Mouse (Mus musculus) brain, embryonic 14.5 days (tissue): Measurements from ENCODE around the gene Eif4e2. TPM values are rescaled to one million over a fixed set of nuclear protein-coding genes. Genes with fewer than 3 reads are reported as not detected.

ENCODE experiments used
- DNase-seq: peaks from one replicate; pipeline ENCODE4 v3.0.0-alpha.2; 2011; ENCODE audit warnings: low read depth
- CTCF ChIP-seq: fragments of 200-500 bp; IDR thresholded peaks from 2 replicates; pipeline ENCODE4 v1.5.1; 2012; ENCODE audit warnings: inconsistent platforms, mild to moderate bottlenecking, moderate library complexity, borderline replicate concordance; ENCODE audit not compliant: insufficient read depth, insufficient read length; ENCODE audit errors: extremely low read depth
- POLR2A ChIP-seq: fragments of 200-500 bp; IDR thresholded peaks from 2 replicates; pipeline ENCODE4 v1.6.1; 2012; ENCODE audit warnings: mild to moderate bottlenecking, inconsistent platforms, borderline replicate concordance; ENCODE audit not compliant: poor library complexity, insufficient read depth, insufficient read length, severe bottlenecking; ENCODE audit errors: extremely low read depth
- polyA plus RNA-seq: library from polyadenylated mRNA; depleted of rRNA; stranded (reverse); fragments of >200 nt; gene quantifications from 2 replicates; pipeline ENCODE4 v1.2.3, GENCODE M21; 2012

Gene Eif4e2
- polyA plus RNA-seq, 1 experiment: 79.7 TPM

GRCm38 (mm10) chr1:87257691-87258090 lies 44.0 kb downstream of the Eif4e2 start:
- DNase-seq: peak; percentile 41

GRCm38 (mm10) chr1:87258484-87258883 lies 44.8 kb downstream of the Eif4e2 start:
- peak; percentile 6 for DNase-seq
- TF ChIP-seq POLR2A (no peak), CTCF (no peak)

More at GRCm38 (mm10) chr1:87257691-87258090, 44.0 kb downstream of the Eif4e2 start:
- TF ChIP-seq CTCF (no peak), POLR2A (no peak)

- TF ChIP-seq CTCF: no peak
- no peak for TF ChIP-seq POLR2A
These were observed 45.6 kb downstream of the Eif4e2 start for GRCm38 (mm10) chr1:87259316-87259715.

DNA sequence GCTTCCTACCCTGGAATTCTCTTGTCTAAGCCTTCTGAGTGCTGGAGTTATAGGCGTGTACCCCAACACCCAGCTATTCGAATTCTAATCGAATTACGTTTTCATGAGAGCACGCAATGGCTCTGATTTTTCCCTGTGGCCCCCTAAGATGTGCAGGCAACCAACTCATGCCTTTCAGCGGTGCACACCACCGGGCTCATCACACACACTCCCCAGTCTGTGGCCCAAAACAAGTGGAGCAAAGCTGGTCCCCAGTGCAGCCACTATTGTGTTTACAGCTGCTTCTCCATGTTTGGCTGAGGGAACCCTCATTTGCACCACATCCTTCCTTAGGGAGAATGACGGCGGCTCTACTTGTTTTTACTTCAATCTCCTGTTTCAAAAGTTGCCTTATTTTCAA lies 49.5 kb downstream of the Eif4e2 start:
- no peak for TF ChIP-seq CTCF
- no peak for TF ChIP-seq POLR2A
- DNase-seq: peak; percentile 30

More at GRCm38 (mm10) chr1:87259316-87259715, 45.6 kb downstream of the Eif4e2 start:
- no peak for DNase-seq

DNA sequence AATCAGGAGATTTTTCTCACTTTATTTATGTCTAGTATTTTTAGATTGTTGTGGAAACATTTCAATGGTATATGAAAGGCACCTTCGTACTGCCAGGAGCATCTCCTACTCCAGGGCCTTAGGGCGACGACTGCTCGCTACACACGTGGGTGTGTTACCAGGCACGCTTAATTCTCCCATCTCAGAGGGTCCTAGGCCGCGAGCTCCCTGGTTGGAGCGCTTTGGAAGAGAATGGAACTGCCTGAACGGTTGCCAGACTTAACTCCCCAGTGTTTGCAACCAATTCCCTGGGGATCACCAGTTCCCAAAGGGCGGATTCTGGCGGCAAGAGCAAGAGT lies 50.1 kb downstream of the Eif4e2 start:
- peak; percentile 57 for DNase-seq
- TF ChIP-seq CTCF (no peak), POLR2A (no peak)

DNA sequence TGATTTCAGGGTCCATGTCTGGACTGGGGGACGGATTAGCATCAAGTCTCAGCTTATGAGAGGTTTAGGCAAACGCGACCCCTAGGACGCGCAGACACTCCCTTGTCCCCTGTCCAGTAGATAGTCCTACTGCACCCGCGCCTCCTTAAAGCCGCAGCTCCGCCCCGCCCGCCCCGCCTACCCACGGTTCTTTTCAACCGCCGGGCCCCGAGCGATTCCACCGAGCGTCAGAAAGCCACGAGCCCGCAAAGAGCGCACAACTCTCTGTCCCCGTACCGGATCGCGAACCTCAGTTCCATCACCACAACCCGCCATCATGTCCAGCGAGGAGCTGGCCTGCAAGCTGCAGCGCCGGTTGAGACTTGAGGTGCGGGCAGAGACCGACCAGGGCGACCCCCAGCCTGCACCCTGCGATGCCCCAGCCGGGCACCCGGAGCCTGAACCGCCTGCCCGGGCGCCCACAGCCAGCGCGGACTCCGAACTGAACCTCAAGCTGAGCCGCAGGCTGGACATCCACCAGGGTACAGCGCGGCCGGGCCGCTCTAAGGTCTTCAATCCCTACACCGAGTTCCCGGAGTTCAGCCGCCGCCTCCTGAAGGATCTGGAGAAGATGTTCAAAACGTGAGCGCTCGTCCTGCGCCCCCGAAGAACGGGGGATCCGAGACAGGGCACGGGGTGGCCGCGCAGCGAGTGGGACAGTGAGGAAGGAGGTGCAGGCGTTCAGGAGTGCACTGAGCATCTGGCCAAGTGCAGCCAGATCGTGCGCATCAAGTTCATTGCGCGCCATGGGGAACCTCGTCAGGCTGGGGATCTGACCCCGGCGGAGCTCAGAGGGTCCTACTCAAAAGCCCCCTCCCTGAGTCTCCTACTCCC lies 50.7 kb downstream of the Eif4e2 start, which contains the start of gene Efhd1:
Gene Efhd1 (plus strand): TSS at position 230 of the 873 bp plus-strand sequence.
- no peak for TF ChIP-seq CTCF
- no peak for TF ChIP-seq POLR2A
- DNase-seq: peak; percentile 56

DNA sequence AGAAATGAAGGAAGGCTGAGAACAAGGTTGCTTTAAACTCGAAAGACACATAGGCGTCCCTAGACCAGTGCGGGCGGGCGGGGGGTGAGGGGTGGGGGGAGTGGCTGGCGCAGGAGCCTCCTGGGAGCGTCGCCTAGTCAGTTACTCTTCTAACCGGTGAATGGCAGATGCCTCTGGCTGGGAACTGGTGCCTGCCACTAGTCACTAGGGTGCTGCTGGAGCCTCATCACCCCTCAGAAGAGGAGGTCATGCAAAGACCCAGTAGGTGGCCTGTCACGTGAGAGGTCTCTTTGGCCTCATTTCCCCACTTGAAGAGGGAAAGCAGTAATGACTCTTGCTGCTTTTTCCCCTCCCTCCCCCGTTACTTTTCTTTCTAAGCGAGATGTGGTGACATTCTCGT lies 51.5 kb downstream of the Eif4e2 start:
- TF ChIP-seq CTCF (no peak), POLR2A (no peak)
- DNase-seq: peak; percentile 17

DNA sequence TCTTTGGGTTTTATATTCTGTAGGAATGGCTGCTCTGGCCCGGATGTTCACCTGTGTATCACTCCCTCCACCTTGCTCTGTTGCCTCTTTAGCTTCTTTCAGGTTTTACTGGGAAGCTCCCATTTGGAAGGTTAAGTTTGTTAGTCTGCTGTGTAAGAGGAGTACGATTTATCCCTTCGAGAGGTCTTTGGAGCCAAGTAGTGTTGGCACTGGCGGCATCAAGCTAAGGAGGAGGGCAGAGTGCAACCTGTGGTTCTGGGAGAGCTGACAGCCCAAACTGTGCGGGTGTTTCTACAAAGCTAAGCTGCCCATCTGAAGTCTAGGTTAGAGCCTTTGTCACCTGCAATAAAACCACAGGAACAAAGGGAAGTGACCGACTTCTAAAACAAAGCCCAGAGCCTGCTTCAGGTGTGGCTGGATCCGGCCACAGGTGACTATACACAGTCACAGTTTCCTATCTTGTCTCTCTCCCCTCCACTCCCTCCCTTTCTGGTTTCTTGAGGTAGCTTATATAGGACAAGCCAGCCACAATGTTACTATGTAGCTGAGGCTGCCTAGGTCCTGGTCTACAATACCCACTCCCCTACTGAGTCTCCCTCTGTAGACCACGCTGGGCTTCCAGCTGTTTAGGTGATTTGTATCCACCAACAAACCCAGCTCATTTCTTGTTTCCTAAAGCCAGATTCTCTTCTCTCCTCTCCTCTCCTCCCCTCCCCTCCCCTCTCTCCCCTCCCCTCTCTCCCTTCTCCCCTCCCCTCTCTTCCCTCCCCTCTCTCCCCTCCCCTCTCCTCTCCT lies 52.8 kb downstream of the Eif4e2 start:
- no peak for DNase-seq
- TF ChIP-seq POLR2A (no peak), CTCF (no peak)

GRCm38 (mm10) chr1:87270204-87270603 lies 56.5 kb downstream of the Eif4e2 start:
- no peak for TF ChIP-seq POLR2A
- TF ChIP-seq CTCF: no peak
- peak; percentile 61 for DNase-seq

- DNase-seq: peak; percentile 57
These were observed 57.1 kb downstream of the Eif4e2 start for GRCm38 (mm10) chr1:87270641-87271467.

GRCm38 (mm10) chr1:87271596-87271995 lies 57.9 kb downstream of the Eif4e2 start:
- DNase-seq: no peak

More at GRCm38 (mm10) chr1:87270641-87271467, 57.1 kb downstream of the Eif4e2 start:
- TF ChIP-seq POLR2A (no peak), CTCF (no peak)

GRCm38 (mm10) chr1:87272462-87272861 lies 58.7 kb downstream of the Eif4e2 start:
- TF ChIP-seq POLR2A (no peak), CTCF (no peak)
- DNase-seq: no peak

More at GRCm38 (mm10) chr1:87271596-87271995, 57.9 kb downstream of the Eif4e2 start:
- no peak for TF ChIP-seq CTCF
- no peak for TF ChIP-seq POLR2A
